Mouse (Mus musculus): Measurements from ENCODE around the gene Mtx1.
A peak's percentile ranks its signal among the peaks of the same experiment; 100 is the strongest.

- TF ChIP-seq EP300 (optimal IDR thresholded peaks at IDR 0.05) (no peak), CTCF (IDR thresholded peaks at IDR 0.05; ENCODE audit: low read depth) (peak; percentile 99)
Observed at GRCm38 (mm10) chr3:89246261-89247100, 19.6 kb upstream of the Mtx1 start, which contains the start of gene Trim46.

Data from stomach, postnatal 0 days (tissue).